Mouse (Mus musculus): ENCODE measurements at regions not wholly inside any gene's neighbourhood (a gene's known extent, or its start where the extent isn't known, plus 50 kb on each side); places are given as distances from the start of the nearest gene placed in this dataset.

DNA sequence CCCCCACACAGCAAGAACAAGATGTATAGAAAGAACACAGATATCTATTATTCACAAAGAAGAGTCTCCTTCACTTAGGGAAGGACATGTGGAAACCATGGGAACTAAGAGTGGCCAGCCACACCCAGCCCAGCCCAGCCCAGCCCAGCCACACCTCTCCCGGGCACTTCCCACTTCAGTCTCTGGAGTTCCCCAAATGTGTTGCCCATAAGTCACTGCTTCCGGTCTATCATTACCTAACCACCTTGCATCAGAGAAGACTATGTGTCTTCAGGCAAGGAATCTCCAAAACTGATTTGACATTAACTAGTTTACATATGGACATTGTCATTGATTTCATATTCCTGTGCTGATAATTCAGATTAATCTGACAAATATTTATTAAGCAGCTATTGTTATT lies 147.6 kb downstream of the Nfkbiz start:
- in situ Hi-C loops (cut with MboI, MseI): loop anchor here (25.0 kb wide), 1 partner anchor 379 kb away; no protein-coding TSS in a partner anchor

DNA sequence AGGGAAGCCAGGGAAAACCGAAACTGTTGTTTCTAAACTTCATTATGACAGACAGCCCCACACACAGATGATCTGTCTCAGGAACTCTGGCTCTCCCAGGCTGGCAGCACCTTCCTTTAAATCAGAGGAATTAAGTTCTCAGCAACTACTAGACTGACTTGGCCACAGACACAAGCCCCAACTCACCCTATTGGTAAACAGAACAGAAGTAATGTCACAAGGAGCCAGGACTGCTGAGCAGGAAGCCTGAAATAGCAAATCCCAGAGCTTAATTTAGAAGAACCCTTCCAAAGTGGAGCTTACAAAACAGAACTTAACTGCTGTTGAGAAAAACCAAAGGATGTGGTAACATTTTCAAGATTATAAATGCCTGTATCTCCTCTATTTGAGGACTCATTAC lies 174.8 kb downstream of the Nfkbiz start:
- in situ Hi-C loops (cut with MboI, MseI): loop anchor here (5.0 kb wide), 1 partner anchor 47 kb away; no protein-coding TSS in a partner anchor

DNA sequence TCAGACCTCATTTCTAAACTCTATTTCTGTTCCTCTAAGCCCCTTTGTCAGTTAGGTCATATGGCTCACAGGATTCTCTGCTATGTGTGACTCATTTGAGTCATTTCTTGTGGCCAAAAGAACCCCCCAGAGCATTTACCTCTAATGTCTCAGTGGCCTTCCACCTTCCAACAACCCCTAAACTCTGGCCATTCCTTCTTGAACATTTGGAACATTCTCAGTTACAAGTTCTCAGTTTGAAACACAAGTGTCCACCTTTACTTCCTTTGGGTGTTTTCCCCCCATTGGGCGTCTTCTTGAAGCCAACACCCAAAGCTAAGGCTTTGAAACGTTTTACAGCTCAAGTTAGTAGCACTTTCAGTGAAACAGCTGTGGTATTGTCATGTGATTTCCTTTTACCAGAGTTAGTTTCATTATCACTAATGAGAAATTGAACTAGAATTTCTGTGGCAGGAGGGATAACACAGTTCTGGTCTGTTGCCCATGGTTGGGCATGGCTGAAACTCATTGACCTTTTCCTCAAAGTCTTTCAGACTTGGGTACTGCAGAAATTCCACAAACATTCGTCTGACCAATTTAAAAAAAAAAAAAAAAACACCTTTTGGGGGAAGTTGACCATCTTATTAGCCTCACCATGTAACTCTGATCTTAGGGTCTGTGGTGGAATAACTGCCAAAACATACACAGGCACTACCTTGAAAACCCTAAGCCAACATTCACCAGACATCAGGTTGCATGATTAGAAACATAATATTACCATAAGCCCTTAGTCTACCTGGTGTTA lies 201.8 kb downstream of the Nfkbiz start:
- in situ Hi-C loops (cut with MboI, MseI): loop anchor here (10.0 kb wide), 1 partner anchor 98 kb away; no protein-coding TSS in a partner anchor

DNA sequence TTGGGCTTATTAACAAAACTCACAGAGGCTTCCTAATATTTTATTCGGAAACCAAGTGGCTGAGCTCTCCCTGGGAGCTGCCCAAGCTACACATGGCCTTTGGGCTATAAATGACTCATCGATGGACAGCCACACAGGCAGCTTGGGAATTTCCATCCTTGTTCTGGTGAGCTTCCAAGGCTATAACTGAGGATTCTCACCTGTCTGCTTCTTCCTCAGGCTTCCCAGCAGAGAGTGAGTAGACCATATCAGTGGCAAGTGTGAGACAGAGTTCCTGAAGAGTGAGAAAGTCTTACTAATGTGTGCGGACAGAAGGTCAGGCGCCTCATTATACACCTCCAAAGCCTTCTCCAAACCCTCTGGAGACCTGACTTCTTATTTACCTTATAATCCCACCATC lies 202.5 kb downstream of the Nfkbiz start:
- in situ Hi-C loops (cut with MboI, MseI): loop anchor here (10.0 kb wide), 1 partner anchor 99 kb away; no protein-coding TSS in a partner anchor

DNA sequence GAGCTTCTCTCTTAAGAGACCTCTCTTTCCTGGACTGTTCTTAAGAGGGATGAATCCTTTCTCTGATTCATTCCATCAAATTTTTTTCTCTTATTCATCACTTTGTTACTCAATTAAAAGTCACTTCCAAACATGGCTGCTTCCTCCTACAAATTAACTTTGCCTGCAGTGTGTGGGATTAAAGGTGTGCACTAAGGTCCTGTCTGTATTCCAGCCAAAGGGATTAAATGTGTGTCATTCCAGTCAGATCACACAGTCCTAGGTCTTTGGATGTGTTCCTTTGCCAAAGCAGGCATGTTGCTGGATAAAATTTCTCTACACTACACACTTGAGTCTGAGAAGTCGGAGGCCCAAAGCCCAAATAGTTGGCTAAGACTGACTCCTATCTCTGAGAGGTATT lies 204.0 kb downstream of the Nfkbiz start:
- in situ Hi-C loops (cut with MboI, MseI): loop anchor here (10.0 kb wide), 1 partner anchor 100 kb away; no protein-coding TSS in a partner anchor

DNA sequence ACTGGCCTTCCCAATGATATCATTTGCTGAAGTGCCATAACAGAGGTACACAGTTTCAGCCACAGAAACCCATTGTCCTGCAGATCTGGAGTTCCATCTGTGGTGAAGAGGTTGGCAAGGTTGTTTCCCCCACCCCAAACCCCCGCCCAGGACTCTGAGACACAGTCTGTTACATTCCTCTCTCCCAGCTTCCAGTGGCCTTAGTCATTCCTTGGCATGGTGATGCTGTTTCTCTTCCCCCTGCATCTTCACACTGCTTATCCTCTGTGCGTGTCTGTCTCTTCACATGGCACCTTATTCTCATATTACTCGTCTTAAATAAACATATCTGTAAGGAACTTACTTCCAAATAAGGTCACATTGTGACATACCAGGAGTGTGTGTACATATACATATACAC lies 206.5 kb downstream of the Nfkbiz start:
- in situ Hi-C loops (cut with MboI, MseI): loop anchor here (10.0 kb wide), 1 partner anchor 103 kb away; no protein-coding TSS in a partner anchor

DNA sequence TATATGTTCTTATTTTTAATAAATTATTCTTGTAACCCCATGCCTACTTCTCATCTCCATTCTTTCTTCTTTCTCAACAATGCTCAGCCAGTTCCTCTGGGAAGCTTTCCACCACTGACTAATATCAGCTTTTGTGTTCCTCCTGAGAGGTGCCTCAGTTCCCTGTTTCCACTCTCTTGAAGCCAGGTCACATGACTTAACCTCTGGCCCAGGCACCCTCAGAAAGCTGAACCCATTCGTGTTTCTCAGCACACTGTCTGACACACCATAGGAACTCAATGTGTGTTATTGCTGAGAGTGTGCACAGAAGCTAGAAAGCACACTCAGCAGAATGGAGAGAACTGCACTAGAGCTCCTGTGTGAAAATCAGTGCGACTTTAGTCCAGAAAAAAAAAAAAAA lies 207.1 kb downstream of the Nfkbiz start:
- in situ Hi-C loops (cut with MboI, MseI): loop anchor here (10.0 kb wide), 1 partner anchor 103 kb away; no protein-coding TSS in a partner anchor

DNA sequence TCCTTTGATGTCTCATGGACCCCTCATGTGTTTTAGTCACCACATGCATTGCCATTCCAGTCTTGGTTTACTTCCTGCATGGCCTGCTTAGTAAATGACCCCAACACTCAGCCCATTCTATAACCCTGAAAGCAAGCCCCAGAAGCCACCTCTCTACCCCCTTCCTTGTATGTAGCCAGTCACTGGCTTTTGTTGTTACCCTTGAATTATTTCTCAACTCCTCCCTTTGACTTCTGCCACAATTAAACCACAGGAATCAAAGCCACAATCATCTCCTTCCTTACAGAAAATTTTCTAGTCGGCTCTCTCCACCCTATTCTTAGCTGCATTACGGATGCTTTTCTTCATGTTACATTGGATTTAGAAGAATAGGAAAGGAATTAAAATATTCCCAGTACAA lies 207.7 kb downstream of the Nfkbiz start:
- in situ Hi-C loops (cut with MboI, MseI): loop anchor here (10.0 kb wide), 1 partner anchor 104 kb away; no protein-coding TSS in a partner anchor

DNA sequence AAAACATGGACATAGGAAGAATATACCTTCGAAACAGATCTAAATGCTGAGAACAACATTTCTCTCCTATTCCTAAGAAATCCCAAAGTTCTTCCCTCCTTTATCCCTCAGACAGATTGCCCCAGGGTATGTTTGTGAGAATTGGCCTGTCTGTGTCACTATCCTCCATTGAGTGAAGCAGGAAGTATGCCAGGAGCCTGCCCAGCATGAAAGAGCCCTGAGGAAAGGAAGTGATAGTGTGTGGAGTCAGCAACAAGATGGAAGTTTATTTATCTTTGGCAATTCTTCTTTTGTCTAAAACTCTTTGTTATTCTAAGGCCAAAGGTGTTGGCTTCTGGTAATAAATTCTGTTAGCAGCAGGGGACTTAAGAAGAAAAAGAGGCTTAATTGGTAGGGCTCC lies 211.2 kb downstream of the Nfkbiz start:
- in situ Hi-C loops (cut with MboI, MseI): loop anchor here (10.0 kb wide), 1 partner anchor 483 kb away; no protein-coding TSS in a partner anchor

DNA sequence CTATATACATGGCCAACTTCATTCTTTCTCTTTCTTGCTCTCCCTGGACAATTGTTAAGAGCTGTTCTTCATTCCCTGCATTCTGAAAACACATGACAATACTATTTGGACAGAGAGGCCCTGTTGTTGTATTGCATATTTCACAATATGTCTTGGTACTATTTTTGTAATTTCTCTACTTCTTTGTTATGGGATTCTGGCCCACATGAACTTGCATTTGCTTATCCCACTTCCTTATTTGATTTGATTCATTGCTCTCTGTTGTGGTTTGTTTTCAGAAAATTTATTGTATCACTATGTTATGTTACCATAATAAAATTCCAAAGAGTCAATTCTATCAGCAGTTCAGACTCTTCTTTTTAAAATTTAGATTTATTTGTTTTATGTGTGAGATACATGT lies 215.3 kb downstream of the Nfkbiz start:
- in situ Hi-C loops (cut with MboI, MseI): loop anchor here (10.0 kb wide), 1 partner anchor 479 kb away; no protein-coding TSS in a partner anchor

DNA sequence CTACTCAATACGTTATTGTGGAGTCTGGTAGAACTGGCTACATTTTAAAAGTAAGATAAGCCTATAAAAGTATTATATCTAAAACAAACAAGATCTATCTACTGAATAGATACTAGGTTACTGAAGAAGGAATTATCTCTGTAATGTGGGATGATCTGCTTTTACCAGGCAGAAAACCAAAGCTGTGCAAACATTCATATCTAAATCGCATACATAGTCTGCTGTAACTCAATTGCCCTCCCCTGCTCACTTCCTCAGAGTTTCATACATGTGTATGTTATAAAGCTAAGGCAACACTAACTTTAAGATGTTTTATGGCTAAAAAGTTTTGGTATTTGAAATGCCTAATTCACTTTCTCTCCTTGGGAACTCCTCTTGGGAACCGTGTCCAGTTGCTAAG lies 219.0 kb downstream of the Nfkbiz start:
- in situ Hi-C loops (cut with MboI, MseI): loop anchor here (5.0 to 10.0 kb wide), 2 partner anchors 43 to 475 kb away; no protein-coding TSS in a partner anchor

DNA sequence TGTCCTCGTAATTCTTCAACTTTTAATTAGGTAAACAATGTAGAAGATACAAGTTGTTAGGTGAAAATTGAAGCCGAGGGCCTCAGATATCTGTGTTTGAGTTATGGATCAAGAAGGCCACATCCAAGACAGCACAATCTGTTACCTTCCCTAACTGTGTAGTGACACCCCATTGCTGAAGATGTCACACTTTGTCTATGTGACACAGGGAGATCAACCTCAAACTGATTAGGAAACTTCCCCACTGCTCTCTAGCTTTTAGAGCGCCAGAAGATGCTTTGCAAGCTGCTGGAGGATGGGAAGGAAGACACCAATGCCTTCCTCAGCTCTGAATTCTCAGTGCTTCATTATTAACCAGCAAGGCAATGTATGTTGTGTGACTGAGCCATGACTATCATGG lies 220.7 kb downstream of the Nfkbiz start:
- in situ Hi-C loops (cut with MboI, MseI): loop anchor here (5.0 kb wide), 1 partner anchor 44 kb away; no protein-coding TSS in a partner anchor

DNA sequence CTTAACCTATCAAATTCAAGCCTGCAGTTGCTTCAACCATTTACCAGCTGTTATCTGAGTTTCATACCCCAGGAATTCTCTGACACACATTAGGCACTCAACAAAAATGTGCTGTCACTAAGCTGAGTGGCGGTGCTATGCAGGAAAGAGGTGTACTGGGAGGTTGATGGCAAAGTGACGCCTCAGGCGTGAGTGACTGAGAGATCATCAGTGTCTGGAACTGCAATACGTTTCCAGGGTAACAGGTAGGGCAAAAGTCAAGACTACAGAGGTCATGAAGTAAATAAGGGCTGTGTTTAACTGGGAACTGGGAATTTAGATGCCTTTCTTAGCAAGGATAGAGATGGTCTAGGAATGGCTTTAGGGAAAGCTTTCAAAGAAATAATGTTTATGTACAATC lies 221.2 kb downstream of the Nfkbiz start:
- in situ Hi-C loops (cut with MboI, MseI): loop anchor here (5.0 kb wide), 1 partner anchor 45 kb away; no protein-coding TSS in a partner anchor

DNA sequence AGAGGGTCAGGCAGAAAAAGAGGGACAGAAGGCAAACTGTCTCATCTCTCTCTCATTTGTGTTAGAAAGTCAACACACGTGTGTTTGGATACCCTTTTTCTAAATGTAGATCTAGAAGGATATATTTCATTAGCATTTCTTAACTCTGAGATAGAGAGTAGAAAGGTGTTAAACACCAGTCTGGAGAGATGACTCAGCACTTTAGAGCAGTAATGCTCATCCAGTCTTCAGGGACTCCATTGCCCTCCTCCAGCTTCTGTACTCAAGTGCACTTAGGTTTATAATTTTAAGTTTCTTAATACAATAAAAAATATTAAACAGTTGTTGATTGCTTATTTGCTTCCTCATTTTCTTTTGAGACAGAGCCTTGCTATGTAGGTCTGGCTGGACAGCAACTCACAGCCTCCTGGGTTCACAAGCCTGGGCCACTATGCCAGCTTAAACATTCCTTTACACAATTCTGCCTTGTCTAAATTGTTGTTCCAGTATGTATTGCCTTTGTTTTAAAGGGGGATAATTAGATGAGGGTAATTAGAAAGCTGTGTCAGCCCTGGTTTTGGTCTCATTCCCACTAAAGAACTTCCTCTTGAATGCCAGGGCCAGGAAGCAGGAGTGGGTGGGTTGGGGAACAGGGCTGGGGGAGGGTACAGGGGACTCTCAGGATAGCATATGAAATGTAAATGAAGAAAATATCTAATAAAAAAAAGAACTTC lies 222.1 kb downstream of the Nfkbiz start:
- in situ Hi-C loops (cut with MboI, MseI): loop anchor here (5.0 kb wide), 1 partner anchor 46 kb away; no protein-coding TSS in a partner anchor

DNA sequence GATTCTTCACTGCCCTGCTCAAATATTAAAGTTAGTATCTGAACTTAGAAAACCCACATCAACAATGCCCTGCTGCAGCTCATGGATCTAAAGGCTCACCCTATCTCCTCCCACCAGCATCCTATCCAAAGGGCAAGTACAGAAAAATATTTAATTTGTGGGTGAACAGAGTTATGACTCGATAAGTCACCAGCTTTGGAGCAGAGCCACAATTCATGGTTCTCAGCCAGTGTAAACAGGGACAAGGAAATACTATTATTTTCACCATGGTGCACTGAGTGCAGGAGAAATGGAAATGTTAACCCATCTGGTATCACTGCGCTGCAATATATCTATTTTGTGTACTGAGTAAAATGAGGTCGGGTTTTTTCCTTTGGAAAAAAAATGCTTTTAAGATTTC lies 225.8 kb downstream of the Nfkbiz start:
- in situ Hi-C loops (cut with MboI, MseI): no loop called here

DNA sequence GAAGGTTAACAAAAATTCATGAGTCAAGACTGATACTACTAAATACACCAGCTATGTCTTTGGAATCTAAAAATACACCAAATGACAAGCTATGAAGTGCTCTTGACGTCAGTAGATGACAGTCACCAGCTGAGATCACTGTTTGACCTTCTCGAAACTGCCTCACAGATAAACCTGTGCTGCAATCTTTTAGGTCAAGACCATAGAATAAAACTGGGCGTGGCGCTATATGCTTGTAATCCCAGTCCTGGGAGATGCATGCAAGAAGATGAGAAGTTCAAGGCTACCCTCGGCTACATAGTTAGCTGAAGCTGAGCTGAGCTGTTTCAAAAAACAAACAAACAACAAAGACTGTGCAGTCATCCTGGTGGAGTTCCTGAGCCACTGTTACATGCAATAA lies 226.7 kb downstream of the Nfkbiz start:
- in situ Hi-C loops (cut with MboI, MseI): no loop called here

DNA sequence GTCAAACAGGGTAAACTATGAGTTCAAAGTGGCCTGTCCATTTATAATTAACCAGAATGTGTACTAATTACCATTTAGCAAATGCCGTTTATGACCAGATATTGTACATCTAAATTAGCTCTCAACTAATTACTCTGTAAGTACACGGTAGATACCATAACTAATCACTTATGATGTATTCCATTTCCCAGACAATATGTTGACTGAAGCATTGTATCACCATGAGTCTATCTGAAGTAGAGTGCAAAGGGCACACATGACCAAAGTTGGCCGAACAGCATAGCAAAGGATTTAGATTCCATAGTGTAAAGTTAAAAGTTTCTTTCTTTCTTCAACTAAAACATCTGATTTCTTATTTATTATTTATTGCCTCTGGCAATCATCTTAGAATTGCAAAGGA lies 227.5 kb downstream of the Nfkbiz start:
- in situ Hi-C loops (cut with MboI, MseI): no loop called here

DNA sequence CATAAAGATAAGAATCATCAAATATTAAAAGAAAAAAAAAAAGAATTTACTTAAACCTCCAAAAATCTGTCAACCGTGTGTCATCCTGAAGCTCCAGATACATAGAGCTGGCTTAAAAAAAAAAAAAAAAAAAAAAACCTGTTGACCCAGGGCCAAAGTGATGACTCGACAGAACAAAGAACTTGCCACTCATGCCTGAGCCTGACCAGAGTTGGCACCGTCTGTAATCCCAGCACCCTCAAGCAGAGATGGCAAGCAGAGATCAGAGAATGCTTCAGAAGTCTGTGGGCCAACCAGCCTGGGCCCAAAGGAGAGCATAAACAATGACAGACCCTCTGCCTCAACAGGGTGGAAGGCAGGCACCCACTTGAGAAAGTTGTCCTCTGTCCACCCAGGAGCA lies 230.3 kb downstream of the Nfkbiz start:
- in situ Hi-C loops (cut with MboI, MseI): no loop called here

DNA sequence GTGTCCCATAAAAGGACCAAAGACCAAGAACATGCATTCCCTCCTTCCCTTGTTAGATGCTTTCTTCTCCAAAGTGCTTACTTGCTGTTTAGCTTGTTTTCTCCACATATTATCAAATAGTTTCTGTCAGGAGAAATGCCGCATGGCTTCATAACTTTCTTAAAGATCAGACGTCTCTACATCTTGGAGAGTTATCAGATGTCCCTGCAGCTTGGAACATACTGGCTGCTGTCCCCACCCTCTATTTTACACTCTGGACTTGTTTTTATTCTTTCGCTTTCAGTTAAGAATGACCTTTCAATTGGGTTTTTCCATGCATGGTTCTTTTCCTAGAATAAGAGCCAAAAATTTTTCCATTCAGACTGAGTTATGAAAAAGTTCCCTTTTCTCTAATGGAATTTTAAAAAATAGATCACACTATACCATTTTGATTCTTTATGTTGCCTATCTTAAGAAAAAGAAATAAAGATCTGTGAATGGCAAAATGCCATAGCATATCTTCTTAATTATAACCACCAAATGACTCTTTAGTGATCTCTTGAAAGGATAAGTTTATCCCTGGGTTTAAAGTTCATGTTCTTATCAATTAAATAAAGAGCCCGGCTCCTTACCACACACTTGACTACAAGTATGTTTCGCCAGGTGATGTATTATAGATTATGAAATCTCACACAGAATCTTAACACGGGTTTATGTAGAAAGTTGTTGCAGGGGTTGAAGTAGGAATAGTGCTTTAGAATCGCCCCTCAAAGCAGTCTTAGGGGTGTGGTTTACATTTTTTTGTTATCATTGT lies 232.1 kb downstream of the Nfkbiz start:
- in situ Hi-C loops (cut with MboI, MseI): no loop called here

DNA sequence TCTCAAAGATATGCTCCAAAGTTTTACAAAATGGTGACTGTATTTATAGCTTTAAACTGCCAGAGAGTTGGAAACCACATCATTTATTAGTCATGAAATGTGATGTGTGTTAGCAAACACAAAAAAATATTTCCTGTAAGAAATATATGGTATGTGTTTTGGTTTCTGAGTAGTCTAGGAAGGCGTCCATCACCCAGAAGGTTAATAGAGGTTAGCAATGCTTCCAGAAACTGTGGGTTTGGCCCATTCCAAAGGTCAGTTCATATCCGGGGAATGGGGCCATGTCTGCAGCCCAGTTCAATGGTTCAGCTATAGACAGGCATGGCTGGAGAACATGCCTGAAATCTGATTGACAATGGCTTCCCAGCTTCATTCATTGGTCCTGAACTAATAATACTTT lies 235.1 kb downstream of the Nfkbiz start:
- in situ Hi-C loops (cut with MboI, MseI): no loop called here

DNA sequence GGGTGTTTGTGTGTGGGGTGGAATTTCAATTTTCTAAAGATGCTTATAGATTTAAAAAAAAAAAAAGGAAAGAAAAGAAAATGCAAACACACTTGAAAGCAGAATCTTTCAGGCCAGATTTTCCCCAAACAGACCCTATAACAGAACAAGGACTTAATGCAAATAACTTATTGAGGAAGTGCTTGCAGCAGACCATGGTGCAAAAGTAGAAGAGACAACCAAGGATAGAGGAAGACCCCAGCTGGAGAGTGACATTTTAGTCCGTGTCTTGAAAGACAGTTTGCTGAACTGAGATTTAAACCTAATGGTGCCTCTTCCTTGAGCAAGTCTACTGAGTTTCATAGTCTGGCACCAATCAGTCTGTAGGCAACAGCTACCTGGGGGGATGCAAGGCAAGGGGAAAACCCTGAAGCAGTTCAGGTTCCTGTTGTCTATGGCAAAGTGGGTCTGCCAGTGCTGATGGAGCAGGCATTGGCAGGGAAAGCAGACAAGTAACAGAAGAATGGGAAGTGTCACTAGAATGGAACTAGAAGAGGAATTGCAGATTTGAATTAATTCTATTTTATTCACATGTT lies 249.2 kb downstream of the Nfkbiz start:
- in situ Hi-C loops (cut with MboI, MseI): no loop called here
